Mouse (Mus musculus): Measurements from ENCODE around the gene Matk. TPM values are rescaled to one million over a fixed set of nuclear protein-coding genes. Genes with fewer than 3 reads are reported as not detected.

Gene Matk
- total and polyA plus RNA-seq, 3 experiments = 0.23 to 1.0 TPM; not detected in 1

- TF ChIP-seq SIN3A (IDR thresholded peaks at IDR 0.05; ENCODE audit: low read length) (peak; percentile 71; the same call in 1 of the 2 replicates), POLR2AphosphoS5 (IDR thresholded peaks at IDR 0.05; ENCODE audit: borderline replicate concordance, low read depth, low read length) (no peak), NRF1 (IDR thresholded peaks at IDR 0.05; ENCODE audit: insufficient read depth, low read depth, low read length, poor library complexity, severe bottlenecking) (peak; percentile 9; the same call in 1 of the 2 replicates), BHLHE40 (IDR thresholded peaks at IDR 0.05; ENCODE audit: borderline replicate concordance, low read depth, low read length) (peak; percentile 100), SMC3 (IDR thresholded peaks at IDR 0.05; ENCODE audit: low read depth, low read length) (peak; percentile 65), MXI1 (IDR thresholded peaks at IDR 0.05; ENCODE audit: low read depth, low read length) (peak; percentile 19; the same call in 1 of the 2 replicates), TAL1 (IDR thresholded peaks at IDR 0.05; ENCODE audit: low read length) (no peak)
Measured at GRCm38 (mm10) chr10:81292554-81293333, 40.0 kb downstream of the Matk start, which contains the start of gene Pip5k1c (continued).

- peak; percentile 23 for DNase-seq (ENCODE audit: low read depth, low spot score)
- Histone ChIP-seq H3K27me3 (ENCODE audit: control insufficient read depth in 1 of 2, insufficient read depth in 2 of 2, low read length in 2 of 2) (no peaks in the 10 kb centered on the region), H3K79me2 (ENCODE audit: control insufficient read depth, insufficient read depth, low read length, poor library complexity) (peaks cover 53% of the 10 kb centered on the region), H3K9me3 (replicated peaks; ENCODE audit: insufficient read depth, low read length) (no peaks in the 10 kb centered on the region), H3K27ac (ENCODE audit: control insufficient read depth, low read depth, low read length) (peak overlapping the region; percentile 24), H3K9ac (ENCODE audit: control insufficient read depth, low read depth, low read length, poor library complexity, severe bottlenecking) (peak overlapping the region; percentile 88), H3K4me3 (ENCODE audit: control insufficient read depth in 1 of 2, insufficient read depth in 1 of 2, low read depth in 2 of 2, low read length in 2 of 2) (peak overlapping the region; percentile 86 to 91), H3K4me1 (ENCODE audit: control insufficient read depth in 1 of 2, insufficient read depth in 2 of 2, low read length in 2 of 2) (peaks cover 11 to 32% of the 10 kb centered on the region in 2 experiments), H3K36me3 (ENCODE audit: control insufficient read depth in 1 of 2, insufficient read depth in 2 of 2, low read length in 2 of 2) (peaks cover 0 to 20% of the 10 kb centered on the region in 2 experiments; a peak in 2 of 4 replicates)
- TF ChIP-seq MXI1 (IDR thresholded peaks at IDR 0.05; ENCODE audit: low read depth, low read length) = peak; percentile 87
- TF ChIP-seq MAZ (IDR thresholded peaks at IDR 0.05; ENCODE audit: low read depth, low read length) = no peak
- no peak for TF ChIP-seq TAL1 (IDR thresholded peaks at IDR 0.05; ENCODE audit: low read length)
- no peak for TF ChIP-seq USF1 (IDR thresholded peaks at IDR 0.05; ENCODE audit: low read depth, low read length)
- peak; percentile 63; the same call in 1 of the 2 replicates for TF ChIP-seq SIN3A (IDR thresholded peaks at IDR 0.05; ENCODE audit: low read length)
- 0 out of 2 replicates have a peak, but pooled peaks have one; percentile 52 for TF ChIP-seq MYC (IDR thresholded peaks at IDR 0.05; ENCODE audit: low read depth, low read length)
- TF ChIP-seq GABPA (IDR thresholded peaks at IDR 0.05; ENCODE audit: low read depth, low read length) = no peak
- TF ChIP-seq ZMIZ1 (IDR thresholded peaks at IDR 0.05; ENCODE audit: low read depth, low read length) = no peak
- no peak for TF ChIP-seq ZKSCAN1 (IDR thresholded peaks at IDR 0.05; ENCODE audit: low read depth, low read length)
- TF ChIP-seq POLR2AphosphoS2 (IDR thresholded peaks at IDR 0.05; ENCODE audit: low read length) = no peak; the same call in 1 of the 2 replicates
- no peak for TF ChIP-seq RCOR1 (IDR thresholded peaks at IDR 0.05; ENCODE audit: low read depth, low read length)
- TF ChIP-seq CTCF (IDR thresholded peaks at IDR 0.05 in 2 of 3, conservative IDR thresholded peaks at IDR 0.05 in 1 of 3; ENCODE audit: control insufficient read depth in 1 of 3, insufficient read depth in 1 of 3, low read depth in 2 of 3, low read length in 3 of 3, poor library complexity in 1 of 3, severe bottlenecking in 1 of 3) = no peak
- TF ChIP-seq TCF12 (IDR thresholded peaks at IDR 0.05; ENCODE audit: low read depth, low read length) = no peak
- TF ChIP-seq CHD1 (IDR thresholded peaks at IDR 0.05; ENCODE audit: low read depth, low read length) = no peak
Measured at GRCm38 (mm10) chr10:81293334-81294030, 40.7 kb downstream of the Matk start.
